In genomic region chr2:75713083-75713482, GRCm38 (mm10) we compare ENCODE assay signal across 21 mouse cellular contexts. TPM values are rescaled to one million over a fixed set of nuclear protein-coding genes. Genes with fewer than 3 reads are reported as not detected.
DNase-seq lines count a peak whose midpoint lies in the region; ATAC-seq and TF ChIP-seq lines count a peak whose summit lies in the region.
"Had no signal": no experiment of that assay in that cellular context is flagged by ENCODE, and none has a peak within 500 bp of the region (broad histone marks: within the 10 kb centered on the region; RNA-seq: fewer than 3 reads in every experiment).

No protein-coding gene starts in this region.

- peaks cover 6% of the 10 kb centered on the region; the same call in 1 of the 2 replicates for H3K9me3 ChIP-seq in intestine, embryonic 14.5 days (ENCODE audit: control insufficient read depth, low read length)
- no peaks in the 10 kb centered on the region for H3K9me3 ChIP-seq in intestine, embryonic 15.5 days
- H3K9me3 ChIP-seq in liver, embryonic 11.5 days (ENCODE audit: control insufficient read depth, low read length): no peaks in the 10 kb centered on the region
- H3K9me3 ChIP-seq in CH12.LX (replicated peaks; ENCODE audit: low read length): peaks cover 8% of the 10 kb centered on the region
- H3K9me3 ChIP-seq: embryonic facial prominence, embryonic 10.5 days; embryonic facial prominence, embryonic 12.5 days; forebrain, embryonic 15.5 days had no signal

- no peak for TF ChIP-seq CTCF in liver, adult 2 months (IDR thresholded peaks at IDR 0.05; ENCODE audit: low read depth, low read length)
- peak in 1 of 2 experiments; percentile 7; a peak in 1 of 4 replicates for TF ChIP-seq CTCF in CH12.LX (conservative IDR thresholded peaks at IDR 0.05 in 1 of 2, IDR thresholded peaks at IDR 0.05 in 1 of 2; ENCODE audit: low read depth in 2 of 2, low read length in 2 of 2)
- TF ChIP-seq CTCF in small intestine, adult 2 months (IDR thresholded peaks at IDR 0.05; ENCODE audit: extremely low read depth, insufficient read length, insufficient replicate concordance, low read depth, low read length): no peak

- dilution Hi-C loops in CH12.LX (cut with MboI; ENCODE audit: extremely low pct_ligation_motif_present, extremely low pct_unique_long_range_greater_than_20kb, low sequenced_read_pairs): no loop called here

- H3K27ac ChIP-seq in intestine, embryonic 14.5 days (ENCODE audit: low read depth): no peak overlapping the region
- no peak overlapping the region for H3K27ac ChIP-seq in intestine, embryonic 15.5 days
- H3K27ac ChIP-seq in liver, adult 2 months (replicated peaks; ENCODE audit: insufficient read depth, low read depth, low read length): peak overlapping the region; percentile 22
- H3K27ac ChIP-seq in liver, embryonic 11.5 days (ENCODE audit: low read depth, low read length): no peak overlapping the region
- no peak overlapping the region for H3K27ac ChIP-seq in CH12.LX (ENCODE audit: insufficient read depth, low read depth)
- H3K27ac ChIP-seq in small intestine, adult 2 months (ENCODE audit: insufficient read depth, low read depth, low read length): peak overlapping the region; percentile 60; the same call in 1 of the 2 replicates
- H3K27ac ChIP-seq: embryonic facial prominence, embryonic 10.5 days; embryonic facial prominence, embryonic 12.5 days; forebrain, embryonic 13.5 days; forebrain, embryonic 15.5 days had no signal

- no peak overlapping the region for H3K4me2 ChIP-seq in intestine, embryonic 14.5 days (ENCODE audit: low read length)
- no peak overlapping the region for H3K4me2 ChIP-seq in intestine, embryonic 15.5 days (replicated peaks)
- H3K4me2 ChIP-seq in liver, embryonic 11.5 days: no peak overlapping the region
- no peak overlapping the region for H3K4me2 ChIP-seq in CH12.LX (ENCODE audit: insufficient read depth, low read depth, poor library complexity, severe bottlenecking)
- H3K4me2 ChIP-seq: embryonic facial prominence, embryonic 12.5 days; forebrain, embryonic 13.5 days; forebrain, embryonic 15.5 days had no signal

- no peak overlapping the region for H3K4me3 ChIP-seq in intestine, embryonic 14.5 days (ENCODE audit: low read depth, low read length)
- no peak overlapping the region for H3K4me3 ChIP-seq in intestine, embryonic 15.5 days (replicated peaks)
- H3K4me3 ChIP-seq in liver, adult 2 months (ENCODE audit: insufficient read depth, low read depth, low read length): no peak overlapping the region
- H3K4me3 ChIP-seq in liver, embryonic 11.5 days (ENCODE audit: low read depth, low read length): no peak overlapping the region
- no peak overlapping the region for H3K4me3 ChIP-seq in CH12.LX (replicated peaks in 1 of 3; ENCODE audit: low read depth in 2 of 3, low read length in 2 of 3, poor library complexity in 1 of 3)
- H3K4me3 ChIP-seq in small intestine, adult 2 months (ENCODE audit: low read depth, low read length): no peak overlapping the region
- H3K4me3 ChIP-seq: embryonic facial prominence, embryonic 10.5 days; embryonic facial prominence, embryonic 12.5 days; forebrain, embryonic 13.5 days; forebrain, embryonic 15.5 days had no signal

- H3K9ac ChIP-seq in intestine, embryonic 14.5 days (ENCODE audit: low read length): no peak overlapping the region
- no peak overlapping the region for H3K9ac ChIP-seq in intestine, embryonic 15.5 days
- no peak overlapping the region for H3K9ac ChIP-seq in liver, adult 2 months (ENCODE audit: low read depth, low read length)
- H3K9ac ChIP-seq in liver, embryonic 11.5 days (ENCODE audit: low read depth, low read length): no peak overlapping the region
- no peak overlapping the region for H3K9ac ChIP-seq in CH12.LX (ENCODE audit: insufficient read depth, low read depth)
- H3K9ac ChIP-seq: embryonic facial prominence, embryonic 12.5 days; forebrain, embryonic 13.5 days; forebrain, embryonic 15.5 days had no signal

- H3K27me3 ChIP-seq in intestine, embryonic 14.5 days (replicated peaks; ENCODE audit: control insufficient read depth, insufficient read depth, low read length): no peaks in the 10 kb centered on the region
- H3K27me3 ChIP-seq in intestine, embryonic 15.5 days (replicated peaks): no peaks in the 10 kb centered on the region
- H3K27me3 ChIP-seq in liver, adult 2 months (ENCODE audit: control insufficient read depth, insufficient read depth, low read length): no peaks in the 10 kb centered on the region
- no peaks in the 10 kb centered on the region for H3K27me3 ChIP-seq in liver, embryonic 11.5 days (replicated peaks; ENCODE audit: control insufficient read depth, insufficient read depth, low read length)
- H3K27me3 ChIP-seq in CH12.LX (replicated peaks): no peaks in the 10 kb centered on the region
- H3K27me3 ChIP-seq in small intestine, adult 2 months (ENCODE audit: control insufficient read depth, insufficient read depth, low read length): no peaks in the 10 kb centered on the region
- H3K27me3 ChIP-seq: embryonic facial prominence, embryonic 12.5 days; forebrain, embryonic 13.5 days; forebrain, embryonic 15.5 days; Patski had no signal

- no peak for ATAC-seq in intestine, embryonic 14.5 days (replicated peaks; ENCODE audit: low FRiP score, low TSS enrichment, low read depth)
- no peak for ATAC-seq in intestine, embryonic 15.5 days
- no peak for ATAC-seq in liver, embryonic 11.5 days (replicated peaks; ENCODE audit: low FRiP score)
- ATAC-seq: activated CD4-positive, CD25-positive, alpha-beta regulatory T cell, adult 4 months; forebrain, embryonic 13.5 days; forebrain, embryonic 15.5 days; Patski had no signal

- no peaks in the 10 kb centered on the region for H3K36me3 ChIP-seq in intestine, embryonic 14.5 days (ENCODE audit: control insufficient read depth, insufficient read depth, low read length)
- no peaks in the 10 kb centered on the region for H3K36me3 ChIP-seq in intestine, embryonic 15.5 days
- no peaks in the 10 kb centered on the region for H3K36me3 ChIP-seq in liver, adult 2 months (ENCODE audit: control insufficient read depth, insufficient read depth, low read length)
- H3K36me3 ChIP-seq in liver, embryonic 11.5 days (ENCODE audit: control insufficient read depth, insufficient read depth, low read length): no peaks in the 10 kb centered on the region
- H3K36me3 ChIP-seq in CH12.LX (replicated peaks in 1 of 2; ENCODE audit: control insufficient read depth in 1 of 2, insufficient read depth in 1 of 2, low read length in 1 of 2): peaks cover 0 to 8% of the 10 kb centered on the region in 2 experiments
- no peaks in the 10 kb centered on the region for H3K36me3 ChIP-seq in small intestine, adult 2 months (ENCODE audit: control insufficient read depth, insufficient read depth, low read length)
- H3K36me3 ChIP-seq: embryonic facial prominence, embryonic 12.5 days; forebrain, embryonic 15.5 days had no signal

- DNase-seq in intestine, embryonic 14.5 days (ENCODE audit: low spot score): peak; percentile 23
- no peak for DNase-seq in liver, adult 2 months (ENCODE audit: extremely low read depth, low read depth, low spot score)
- DNase-seq in liver, embryonic 11.5 days (ENCODE audit: low spot score): no peak
- no peak for DNase-seq in CH12.LX (ENCODE audit: extremely low read depth)
- DNase-seq in left cerebral cortex, postnatal 36 days (ENCODE audit: low spot score in 2 of 2): no peak
- DNase-seq: adrenal gland, adult 8-10 months; adrenal gland, postnatal 14 days; adrenal gland, postnatal 36 days; cerebellum, adult 11-12 months; cerebellum, adult 2 months; cerebellum, adult 9-10 months; cerebellum, postnatal 10 days; cerebellum, postnatal 25 days had no signal

- WGBS in intestine, embryonic 14.5 days: 92% methylated on average over 3 of the region's 3 CpGs
- 83% methylated on average over 3 of the region's 3 CpGs for WGBS in intestine, embryonic 15.5 days
- WGBS in liver, adult 2 months: 72% methylated on average over 3 of the region's 3 CpGs
- WGBS in liver, embryonic 11.5 days: 94% methylated on average over 3 of the region's 3 CpGs
- WGBS in small intestine, adult 2 months: 79% methylated on average over 3 of the region's 3 CpGs

- H3K4me1 ChIP-seq in intestine, embryonic 14.5 days (replicated peaks; ENCODE audit: control insufficient read depth, insufficient read depth, low read length): peaks cover 3% of the 10 kb centered on the region; the same call in 1 of the 2 replicates
- H3K4me1 ChIP-seq in intestine, embryonic 15.5 days (replicated peaks): no peaks in the 10 kb centered on the region
- H3K4me1 ChIP-seq in liver, adult 2 months (ENCODE audit: control insufficient read depth, insufficient read depth, low read length): peaks cover 20% of the 10 kb centered on the region
- H3K4me1 ChIP-seq in liver, embryonic 11.5 days (replicated peaks; ENCODE audit: control insufficient read depth, insufficient read depth, low read length): peaks cover 8% of the 10 kb centered on the region; the same call in 1 of the 2 replicates
- peaks cover 0 to 16% of the 10 kb centered on the region in 2 experiments; a peak in 1 of 4 replicates for H3K4me1 ChIP-seq in CH12.LX (ENCODE audit: control insufficient read depth in 1 of 2, insufficient read depth in 2 of 2)
- peaks cover 15% of the 10 kb centered on the region; the same call in 1 of the 2 replicates for H3K4me1 ChIP-seq in small intestine, adult 2 months (ENCODE audit: control insufficient read depth, insufficient read depth, insufficient read length, low read length)

- intact Hi-C loops in left cerebral cortex, postnatal 36 days (cut with DNase I): no loop called here

- TF ChIP-seq RAD21 in CH12.LX (IDR thresholded peaks at IDR 0.05; ENCODE audit: low read depth, low read length): no peak

- TF ChIP-seq EP300 in CH12.LX (IDR thresholded peaks at IDR 0.05; ENCODE audit: low read length): no peak

- H3K79me2 ChIP-seq in liver, adult 2 months (ENCODE audit: control insufficient read depth, insufficient read depth, low read length): no peaks in the 10 kb centered on the region; the same call in 1 of the 2 replicates
- H3K79me2 ChIP-seq in CH12.LX (replicated peaks; ENCODE audit: control insufficient read depth, extremely low read depth, insufficient read depth, poor library complexity, severe bottlenecking): no peaks in the 10 kb centered on the region

- TF ChIP-seq POLR2A in liver, adult 2 months (IDR thresholded peaks at IDR 0.05; ENCODE audit: extremely low read depth, insufficient read depth, low read length): no peak
- no peak for TF ChIP-seq POLR2A in CH12.LX (IDR thresholded peaks at IDR 0.05; ENCODE audit: low read depth, low read length)
- no peak for TF ChIP-seq POLR2A in small intestine, adult 2 months (IDR thresholded peaks at IDR 0.05; ENCODE audit: low read depth, low read length)

- in situ Hi-C loops in CH12.LX (cut with MboI; ENCODE audit: low pct_ligation_motif_present, low pct_unique_long_range_greater_than_20kb, low sequenced_read_pairs): no loop called here

RNA-seq across cellular contexts. Expression of gene Nfe2l2, which starts 8.6 kb away (rescaled TPM):
- 69.4 and 71.7 TPM in 2 replicates for polyA plus RNA-seq in intestine, embryonic 14.5 days (2014; fragmentation: Nextera tagmentation; extraction: Ambion mirVana)
- 89.3 and 93.6 TPM in 2 replicates for polyA plus RNA-seq in intestine, embryonic 15.5 days (2015; fragmentation: Nextera tagmentation; extraction: Ambion mirVana)
- 29.5 and 34.1 TPM in 2 replicates for total RNA-seq in liver, adult 2 months (2014; rRNA removed)
- 35.9 and 40.1 TPM in 2 replicates for polyA plus RNA-seq in liver, adult 2 months (2012; rRNA removed)
- polyA plus RNA-seq in liver, embryonic 11.5 days (2014; fragmentation: Nextera tagmentation; extraction: Ambion mirVana): 69.6 and 77.5 TPM in 2 replicates
- total RNA-seq in CH12.LX (2012; rRNA removed) (11.6 and 13.9 TPM in 2 replicates), CH12.LX (2014; rRNA removed) (21.7 and 23.3 TPM in 2 replicates)
- 32.6 and 35.5 TPM in 2 replicates for polyA plus RNA-seq in CH12.LX (2012; ENCODE audit: insufficient read length, low read depth)
- polyA plus RNA-seq in small intestine, adult 2 months (2012; rRNA removed): 42.5 and 62.5 TPM in 2 replicates
- total RNA-seq in left cerebral cortex, postnatal 36 days (2021): 10 to 100 TPM; 11.7 to 12.3 TPM

RNA-seq across cellular contexts. Expression of gene Hnrnpa3, which starts 54.0 kb away (rescaled TPM):
- 230 TPM in 2 replicates for polyA plus RNA-seq in intestine, embryonic 14.5 days (2014; fragmentation: Nextera tagmentation; extraction: Ambion mirVana)
- 280 and 299 TPM in 2 replicates for polyA plus RNA-seq in intestine, embryonic 15.5 days (2015; fragmentation: Nextera tagmentation; extraction: Ambion mirVana)
- total RNA-seq in liver, adult 2 months (2014; rRNA removed): 44.2 and 45.5 TPM in 2 replicates
- polyA plus RNA-seq in liver, adult 2 months (2012; rRNA removed): 13.9 and 14.1 TPM in 2 replicates
- polyA plus RNA-seq in liver, embryonic 11.5 days (2014; fragmentation: Nextera tagmentation; extraction: Ambion mirVana): 222 and 234 TPM in 2 replicates
- total RNA-seq in CH12.LX (2012; rRNA removed) (83.1 and 105 TPM in 2 replicates), CH12.LX (2014; rRNA removed) (229 and 278 TPM in 2 replicates)
- 373 and 540 TPM in 2 replicates for polyA plus RNA-seq in CH12.LX (2012; ENCODE audit: insufficient read length, low read depth)
- polyA plus RNA-seq in small intestine, adult 2 months (2012; rRNA removed): 4.4 and 9.0 TPM in 2 replicates
- total RNA-seq in left cerebral cortex, postnatal 36 days (2021): 100 to 1,000 TPM; 260 to 274 TPM

Comparison
In these comparisons a context has a peak if more than half of its experiments do, and no peak if none do; other contexts are left out.
1. H3K27ac ChIP-seq: peak in liver, adult 2 months (single experiment) and small intestine, adult 2 months (single experiment); none in intestine, embryonic 14.5 days (single experiment), intestine, embryonic 15.5 days (single experiment), liver, embryonic 11.5 days (single experiment) and CH12.LX (single experiment).
2. RNA of gene Hnrnpa3, which starts 54.0 kb away (polyA plus RNA-seq): 373 to 540 TPM in CH12.LX, 280 to 299 TPM in intestine, embryonic 15.5 days, 222 to 234 TPM in liver, embryonic 11.5 days and 230 TPM in intestine, embryonic 14.5 days; 13.9 to 14.1 TPM in liver, adult 2 months and 4.4 to 9.0 TPM in small intestine, adult 2 months; every median in the first group is over 10 times any median in the second.